Mouse (Mus musculus) limb, embryonic 14.5 days (tissue): ENCODE measurements around the gene Ssty1. TPM values are rescaled to one million over a fixed set of nuclear protein-coding genes. Genes with fewer than 3 reads are reported as not detected.
"Not testable (repeated sequence)": the region's sequence is repeated elsewhere in the genome, so short reads cannot be mapped to it uniquely, and the experiment has no call there.

Experiments used
- ATAC-seq: fragments of 200-750 bp; cut with Nextera tagmentation; 2 replicates; pipeline ENCODE4 v1.8.0; 2017; ENCODE audit warnings: low read depth, moderate number of reproducible peaks, moderate TSS enrichment; ENCODE audit not compliant: low FRiP score
- DNase-seq: peaks from one replicate; pipeline ENCODE4 v3.0.0-alpha.2; 2015; ENCODE audit warnings: low spot score
- H3K27ac ChIP-seq: fragments of 300-500 bp; sonication (generic); replicated peaks from 2 replicates; pipeline ENCODE4 v1.5.1; 2014; ENCODE audit warnings: low read depth, mild to moderate bottlenecking, low read length, moderate library complexity, mixed read lengths
- H3K27me3 ChIP-seq: fragments of 300-500 bp; sonication (generic); 2 replicates; pipeline ENCODE4 v1.6.1; 2014; ENCODE audit warnings: low read length, mixed read lengths; ENCODE audit not compliant: control insufficient read depth, insufficient read depth
- H3K36me3 ChIP-seq: fragments of 300-500 bp; sonication (generic); 2 replicates; pipeline ENCODE4 v1.6.1; 2014; ENCODE audit warnings: mild to moderate bottlenecking, low read length, moderate library complexity, mixed read lengths; ENCODE audit not compliant: control insufficient read depth, insufficient read depth
- H3K4me1 ChIP-seq: fragments of 300-500 bp; sonication (generic); 2 replicates; pipeline ENCODE4 v1.6.1; 2014; ENCODE audit warnings: antibody characterized with exemption, low read length, mixed read lengths; ENCODE audit not compliant: control insufficient read depth, insufficient read depth
- H3K4me2 ChIP-seq: fragments of 300-500 bp; sonication (generic); replicated peaks from 2 replicates; pipeline ENCODE4 v1.6.1; 2014; ENCODE audit warnings: low read depth, mild to moderate bottlenecking, low read length, moderate library complexity; ENCODE audit not compliant: severe bottlenecking
- H3K4me3 ChIP-seq: fragments of 300-500 bp; sonication (generic); replicated peaks from 2 replicates; pipeline ENCODE4 v1.5.1; 2014; ENCODE audit warnings: low read length
- H3K9ac ChIP-seq: fragments of 300-500 bp; sonication (generic); 2 replicates; pipeline ENCODE4 v1.6.1; 2014; ENCODE audit warnings: mild to moderate bottlenecking, low read depth, low read length, moderate library complexity; ENCODE audit not compliant: severe bottlenecking
- H3K9me3 ChIP-seq: fragments of 300-500 bp; sonication (generic); 2 replicates; pipeline ENCODE4 v1.6.1; 2016; ENCODE audit warnings: low read length; ENCODE audit not compliant: control insufficient read depth
- WGBS: fragments of 180-500 bp; shearing (Covaris S2); extraction: QIAGEN DNeasy Blood & Tissue Kit; methylation state at CpG from one replicate; pipeline ENCODE4 v1.1.7; 2014; 5-methylcytosine and 5-hydroxymethylcytosine counted together
- polyA plus RNA-seq, 2 experiments: library from polyadenylated mRNA; depleted of rRNA in 1 of 2; stranded (reverse) in 1 of 2; unstranded in 1 of 2; fragments of >200 nt; fragmentation: Nextera tagmentation in 1 of 2; extraction: Ambion mirVana in 1 of 2; gene quantifications; 2 replicates each; pipeline versions ENCODE4 v1.2.1 to v1.2.3; 2012 to 2014

Gene Ssty1
- polyA plus RNA-seq (2012; rRNA removed) (not detected in 2 replicates), polyA plus RNA-seq (2014; fragmentation: Nextera tagmentation; extraction: Ambion mirVana) (not detected in 2 replicates)

GRCm38 (mm10) chrY:18088816-18089215, at the start of gene Ssty1:
Gene Ssty1, plus strand, starts transcription at chrY:18089116.
- H3K9ac ChIP-seq, H3K4me1 ChIP-seq, H3K27me3 ChIP-seq, H3K36me3 ChIP-seq, H3K27ac ChIP-seq, H3K9me3 ChIP-seq, H3K4me2 ChIP-seq, H3K4me3 ChIP-seq, DNase-seq, ATAC-seq: not testable (repeated sequence)

GRCm38 (mm10) chrY:18061712-18062111, 27.2 kb upstream of the Ssty1 start, which contains the start of gene Gm21764:
Gene Gm21764, minus strand, starts transcription at chrY:18061812.
- H3K9ac ChIP-seq, H3K36me3 ChIP-seq, DNase-seq, H3K4me2 ChIP-seq, H3K9me3 ChIP-seq, H3K27me3 ChIP-seq, H3K4me3 ChIP-seq, H3K4me1 ChIP-seq, ATAC-seq, H3K27ac ChIP-seq: not testable (repeated sequence)
- WGBS = no CpG with 5 or more reads among the region's 3 CpGs

Other genes with a start within 250 kb of the Ssty1 start
- not detected in 2 replicates for gene Gm21904, start 242.8 kb upstream of the Ssty1 start, polyA plus RNA-seq (2012; rRNA removed)
- not detected in 2 replicates for gene Gm21904, start 242.8 kb upstream of the Ssty1 start, polyA plus RNA-seq (2014; fragmentation: Nextera tagmentation; extraction: Ambion mirVana)
- gene Gm20772, start 214.4 kb upstream of the Ssty1 start, polyA plus RNA-seq (2012; rRNA removed) = not detected in 2 replicates
- gene Gm20772, start 214.4 kb upstream of the Ssty1 start, polyA plus RNA-seq (2014; fragmentation: Nextera tagmentation; extraction: Ambion mirVana) = not detected in 2 replicates
- gene Gm20831, start 214.4 kb upstream of the Ssty1 start, polyA plus RNA-seq (2012; rRNA removed) = not detected in 2 replicates
- not detected in 2 replicates for gene Gm20831, start 214.4 kb upstream of the Ssty1 start, polyA plus RNA-seq (2014; fragmentation: Nextera tagmentation; extraction: Ambion mirVana)
- not detected in 2 replicates for gene Srsy, start 151.8 kb upstream of the Ssty1 start, polyA plus RNA-seq (2012; rRNA removed)
- not detected in 2 replicates for gene Srsy, start 151.8 kb upstream of the Ssty1 start, polyA plus RNA-seq (2014; fragmentation: Nextera tagmentation; extraction: Ambion mirVana)
- gene Gm21764, start 27.3 kb upstream of the Ssty1 start, polyA plus RNA-seq (2012; rRNA removed) = not detected in 2 replicates
- gene Gm21764, start 27.3 kb upstream of the Ssty1 start, polyA plus RNA-seq (2014; fragmentation: Nextera tagmentation; extraction: Ambion mirVana) = not detected in 2 replicates